Mouse (Mus musculus) intestine, embryonic 16.5 days (tissue): ENCODE data around the gene Zfp704. TPM values are rescaled to one million over a fixed set of nuclear protein-coding genes. Genes with fewer than 3 reads are reported as not detected.
A peak's percentile ranks its signal among the peaks of the same experiment; 100 is the strongest.

Source experiments
- ATAC-seq: fragments of 200-750 bp; cut with Nextera tagmentation; 2 replicates; pipeline ENCODE4 v1.8.0; 2017; ENCODE audit warnings: moderate TSS enrichment, moderate library complexity
- H3K27ac ChIP-seq: fragments of 300-500 bp; sonication (generic); 2 replicates; pipeline ENCODE4 v1.5.1; 2014; ENCODE audit warnings: mild to moderate bottlenecking, low read length
- H3K27me3 ChIP-seq: fragments of 300-500 bp; sonication (generic); replicated peaks from 2 replicates; pipeline ENCODE4 v1.6.1; 2014; ENCODE audit warnings: low read length, control low read depth, mixed read lengths; ENCODE audit not compliant: control insufficient read depth, insufficient read depth
- H3K36me3 ChIP-seq: fragments of 300-500 bp; sonication (generic); 2 replicates; pipeline ENCODE4 v1.6.1; 2014; ENCODE audit warnings: low read length, control low read depth; ENCODE audit not compliant: control insufficient read depth, insufficient read depth
- H3K4me1 ChIP-seq: fragments of 300-500 bp; sonication (generic); 2 replicates; pipeline ENCODE4 v1.6.1; 2014; ENCODE audit warnings: low read length, control low read depth, mixed read lengths; ENCODE audit not compliant: control insufficient read depth, insufficient read depth
- H3K4me2 ChIP-seq: fragments of 300-500 bp; sonication (generic); 2 replicates; pipeline ENCODE4 v1.6.1; 2014; ENCODE audit warnings: low read depth, low read length, control low read depth
- H3K4me3 ChIP-seq: fragments of 300-500 bp; sonication (generic); 2 replicates; pipeline ENCODE4 v1.5.1; 2014; ENCODE audit warnings: mild to moderate bottlenecking, low read length
- H3K9ac ChIP-seq: fragments of 300-500 bp; sonication (generic); 2 replicates; pipeline ENCODE4 v1.6.1; 2014; ENCODE audit warnings: low read depth, low read length
- H3K9me3 ChIP-seq: fragments of 300-500 bp; sonication (generic); 2 replicates; pipeline ENCODE4 v1.6.1; 2016; ENCODE audit warnings: low read length, control low read depth; ENCODE audit not compliant: control insufficient read depth
- WGBS: fragments of 180-500 bp; shearing (Covaris S2); extraction: QIAGEN DNeasy Blood & Tissue Kit; methylation state at CpG from one replicate; pipeline ENCODE4 v1.1.7; 2014; 5-methylcytosine and 5-hydroxymethylcytosine counted together
- polyA plus RNA-seq: library from polyadenylated mRNA; unstranded; fragments of >200 nt; fragmentation: Nextera tagmentation; extraction: Ambion mirVana; gene quantifications from 2 replicates; pipeline ENCODE4 v1.2.1, GENCODE M21; 2015

Zfp704 gene
- 4.4 and 4.7 TPM in 2 replicates for polyA plus RNA-seq

- peaks cover 17% of the 10 kb centered on the region for H3K4me1 ChIP-seq
- no peaks in the 10 kb centered on the region for H3K9me3 ChIP-seq
- ATAC-seq = peak; percentile 89
- peak within 1 kb of the TSS; percentile 90 for H3K4me2 ChIP-seq
- H3K4me3 ChIP-seq = peak within 1 kb of the TSS; percentile 85
- WGBS = under 1% methylated on average over 73 of the region's 97 CpGs
- H3K36me3 ChIP-seq = no peaks in the 10 kb centered on the region
- no peaks in the 10 kb centered on the region for H3K27me3 ChIP-seq
- peak within 1 kb of the TSS; percentile 89 for H3K9ac ChIP-seq
- H3K27ac ChIP-seq = peak within 1 kb of the TSS; percentile 93
Measured at GRCm38 (mm10) chr3:9609581-9610341, at the start of gene Zfp704. Gene Zfp704, minus strand, starts transcription at chr3:9610085.

- H3K36me3 ChIP-seq = no peaks in the 10 kb centered on the region
- no peak overlapping the region for H3K9ac ChIP-seq
- no peak for ATAC-seq
- no peak overlapping the region for H3K27ac ChIP-seq
- H3K27me3 ChIP-seq = no peaks in the 10 kb centered on the region
- H3K4me1 ChIP-seq = peaks cover 5% of the 10 kb centered on the region; the same call in 1 of the 2 replicates
- 76% methylated on average over 10 of the region's 10 CpGs for WGBS
- no peak overlapping the region for H3K4me2 ChIP-seq
- no peaks in the 10 kb centered on the region for H3K9me3 ChIP-seq
- no peak overlapping the region for H3K4me3 ChIP-seq
Measured at GRCm38 (mm10) chr3:9633036-9634005, 23.4 kb upstream of the Zfp704 start.

GRCm38 (mm10) chr3:9629951-9630350 is 20.1 kb upstream of the Zfp704 start:
- Histone ChIP-seq H3K4me2 (peak overlapping the region; percentile 56), H3K27ac (no peak overlapping the region), H3K4me3 (peak overlapping the region; percentile 26), H3K27me3 (no peaks in the 10 kb centered on the region), H3K9me3 (no peaks in the 10 kb centered on the region), H3K9ac (peak overlapping the region; percentile 17; the same call in 1 of the 2 replicates), H3K36me3 (no peaks in the 10 kb centered on the region), H3K4me1 (peaks cover 5% of the 10 kb centered on the region; the same call in 1 of the 2 replicates)
- WGBS = 14% methylated on average over 17 of the region's 17 CpGs
- peak; percentile 56 for ATAC-seq

GRCm38 (mm10) chr3:9628041-9628440 is 18.2 kb upstream of the Zfp704 start:
- H3K4me1 ChIP-seq = peaks cover 5% of the 10 kb centered on the region; the same call in 1 of the 2 replicates
- WGBS = 35% methylated on average over 4 of the region's 4 CpGs
- no peak overlapping the region for H3K4me3 ChIP-seq
- no peak overlapping the region for H3K9ac ChIP-seq
- no peaks in the 10 kb centered on the region for H3K36me3 ChIP-seq
- no peaks in the 10 kb centered on the region for H3K27me3 ChIP-seq
- no peak overlapping the region for H3K27ac ChIP-seq
- no peak overlapping the region for H3K4me2 ChIP-seq
- ATAC-seq = no peak
- H3K9me3 ChIP-seq = no peaks in the 10 kb centered on the region

GRCm38 (mm10) chr3:9626149-9626548 is 16.3 kb upstream of the Zfp704 start:
- no peak for ATAC-seq
- H3K4me3 ChIP-seq = no peak overlapping the region
- no peak overlapping the region for H3K27ac ChIP-seq
- H3K4me1 ChIP-seq = peaks cover 5% of the 10 kb centered on the region; the same call in 1 of the 2 replicates
- H3K4me2 ChIP-seq = no peak overlapping the region
- no peaks in the 10 kb centered on the region for H3K27me3 ChIP-seq
- no peaks in the 10 kb centered on the region for H3K9me3 ChIP-seq
- 67% methylated on average over 5 of the region's 5 CpGs for WGBS
- no peak overlapping the region for H3K9ac ChIP-seq
- H3K36me3 ChIP-seq = no peaks in the 10 kb centered on the region

GRCm38 (mm10) chr3:9620611-9621010 is 10.7 kb upstream of the Zfp704 start:
- no peak for ATAC-seq
- Histone ChIP-seq H3K36me3 (no peaks in the 10 kb centered on the region), H3K9ac (no peak overlapping the region), H3K4me3 (no peak overlapping the region), H3K27me3 (no peaks in the 10 kb centered on the region), H3K4me2 (no peak overlapping the region), H3K27ac (no peak overlapping the region), H3K9me3 (no peaks in the 10 kb centered on the region), H3K4me1 (peaks cover 6% of the 10 kb centered on the region; the same call in 1 of the 2 replicates)
- 81% methylated on average over 12 of the region's 12 CpGs for WGBS

- Histone ChIP-seq H3K9me3 (no peaks in the 10 kb centered on the region), H3K4me2 (no peak overlapping the region), H3K4me1 (peaks cover 11% of the 10 kb centered on the region), H3K36me3 (no peaks in the 10 kb centered on the region), H3K9ac (no peak overlapping the region), H3K27me3 (no peaks in the 10 kb centered on the region), H3K27ac (no peak overlapping the region), H3K4me3 (no peak overlapping the region)
- ATAC-seq = peak; percentile 94
- 61% methylated on average over 6 of the region's 6 CpGs for WGBS
Measured at GRCm38 (mm10) chr3:9619562-9620275, 9.8 kb upstream of the Zfp704 start.

GRCm38 (mm10) chr3:9617101-9617500 is 7.2 kb upstream of the Zfp704 start:
- Histone ChIP-seq H3K9ac (no peak overlapping the region), H3K27ac (no peak overlapping the region), H3K4me2 (no peak overlapping the region), H3K27me3 (no peaks in the 10 kb centered on the region), H3K9me3 (no peaks in the 10 kb centered on the region), H3K36me3 (no peaks in the 10 kb centered on the region), H3K4me1 (peaks cover 15% of the 10 kb centered on the region), H3K4me3 (no peak overlapping the region)
- no peak for ATAC-seq
- WGBS = 79% methylated on average over 9 of the region's 9 CpGs
